Comparison of ENCODE assay signal across 8 mouse cellular contexts in genomic region chr8:80879426-80880195, GRCm38 (mm10). TPM values are rescaled to one million over a fixed set of nuclear protein-coding genes. Genes with fewer than 3 reads are reported as not detected.
A peak's percentile ranks its signal among the peaks of the same experiment; 100 is the strongest.
DNase-seq lines count a peak whose midpoint lies in the region; ATAC-seq and TF ChIP-seq lines count a peak whose summit lies in the region.

No protein-coding gene starts in this region.

- TF ChIP-seq EP300 in ES-Bruce4 (IDR thresholded peaks at IDR 0.05; ENCODE audit: insufficient read depth, low read depth, low read length) = no peak

- 0 out of 2 replicates have a peak, but pooled peaks cover 5% of the 10 kb centered on the region for H3K27me3 ChIP-seq in ES-Bruce4 (ENCODE audit: control insufficient read depth, insufficient read depth, low read length, poor library complexity, severe bottlenecking)
- H3K27me3 ChIP-seq in heart, embryonic 14.5 days (ENCODE audit: control insufficient read depth, insufficient read depth, low read length) = no peaks in the 10 kb centered on the region
- no peaks in the 10 kb centered on the region for H3K27me3 ChIP-seq in lung, embryonic 15.5 days

- ATAC-seq in heart, embryonic 14.5 days (ENCODE audit: insufficient number of reproducible peaks, insufficient read depth, low FRiP score, low read depth) = peak; percentile 65
- ATAC-seq in lung, embryonic 15.5 days (ENCODE audit: borderline replicate concordance, extremely low read depth, low FRiP score, low TSS enrichment) = peak; percentile 74

- 0% methylated on average over 88 of the region's 90 CpGs for WGBS in heart, embryonic 14.5 days
- under 1% methylated on average over 82 of the region's 90 CpGs for WGBS in lung, embryonic 15.5 days

- H3K4me3 ChIP-seq in ES-Bruce4 (ENCODE audit: low read depth, low read length) = peak overlapping the region; percentile 80
- H3K4me3 ChIP-seq in embryonic fibroblast, embryonic 13.5 days (ENCODE audit: insufficient read depth, low read length) = peak overlapping the region; percentile 76
- peak overlapping the region; percentile 75 to 97 for H3K4me3 ChIP-seq in heart, embryonic 14.5 days (ENCODE audit: control insufficient read depth in 1 of 2, insufficient read depth in 1 of 2, low read depth in 1 of 2, low read length in 2 of 2)
- H3K4me3 ChIP-seq in lung, embryonic 15.5 days = peak overlapping the region; percentile 92

- H3K27ac ChIP-seq in ES-Bruce4 (ENCODE audit: insufficient read depth, low read length) = peak overlapping the region; percentile 15
- H3K27ac ChIP-seq in embryonic fibroblast, embryonic 13.5 days (ENCODE audit: insufficient read depth, low read length) = peak overlapping the region; percentile 97
- peak overlapping the region; percentile 93 to 99 for H3K27ac ChIP-seq in heart, embryonic 14.5 days (replicated peaks in 1 of 2; ENCODE audit: control insufficient read depth in 1 of 2, insufficient read depth in 1 of 2, low read depth in 2 of 2, low read length in 2 of 2)
- H3K27ac ChIP-seq in lung, embryonic 15.5 days = peak overlapping the region; percentile 100

- H3K9me3 ChIP-seq in ES-Bruce4 (replicated peaks; ENCODE audit: control insufficient read depth, insufficient read depth, low read length, poor library complexity, severe bottlenecking) = no peaks in the 10 kb centered on the region
- H3K9me3 ChIP-seq in heart, embryonic 14.5 days (ENCODE audit: control insufficient read depth, low read length) = no peaks in the 10 kb centered on the region
- H3K9me3 ChIP-seq in lung, embryonic 15.5 days = no peaks in the 10 kb centered on the region

- TF ChIP-seq POLR2A in ES-Bruce4 (IDR thresholded peaks at IDR 0.05; ENCODE audit: insufficient read depth, low read length) = no peak
- no peak; the same call in 1 of the 2 replicates for TF ChIP-seq POLR2A in embryonic fibroblast, embryonic 13.5 days (IDR thresholded peaks at IDR 0.05; ENCODE audit: low read depth, low read length)

- H3K4me1 ChIP-seq in ES-Bruce4 (ENCODE audit: control insufficient read depth, insufficient read depth, low read length) = no peaks in the 10 kb centered on the region
- peaks cover 3% of the 10 kb centered on the region; the same call in 1 of the 2 replicates for H3K4me1 ChIP-seq in embryonic fibroblast, embryonic 13.5 days (ENCODE audit: control insufficient read depth, insufficient read depth, low read length)
- H3K4me1 ChIP-seq in heart, embryonic 14.5 days (ENCODE audit: control insufficient read depth in 2 of 2, insufficient read depth in 2 of 2, low read length in 2 of 2) = peaks cover 4 to 20% of the 10 kb centered on the region in 2 experiments
- peaks cover 28% of the 10 kb centered on the region for H3K4me1 ChIP-seq in lung, embryonic 15.5 days

- TF ChIP-seq CTCF in ES-Bruce4 (IDR thresholded peaks at IDR 0.05; ENCODE audit: low read depth, low read length) = no peak
- peak; percentile 29; the same call in 1 of the 2 replicates for TF ChIP-seq CTCF in embryonic fibroblast, embryonic 13.5 days (IDR thresholded peaks at IDR 0.05; ENCODE audit: borderline replicate concordance, insufficient read depth, low read length)

- DNase-seq in adrenal gland, postnatal 4 days (ENCODE audit: low spot score in 2 of 2) = peak; percentile 59 to 60
- DNase-seq in kidney, postnatal 10 days = peak; percentile 88
- peak; percentile 81 for DNase-seq in ovary, postnatal 36 days (ENCODE audit: low spot score)
- DNase-seq in urinary bladder, postnatal 25 days (ENCODE audit: low spot score) = peak; percentile 66

- no peaks in the 10 kb centered on the region for H3K36me3 ChIP-seq in ES-Bruce4 (ENCODE audit: control insufficient read depth, insufficient read depth, low read length, poor library complexity, severe bottlenecking)
- no peaks in the 10 kb centered on the region for H3K36me3 ChIP-seq in heart, embryonic 14.5 days (ENCODE audit: control insufficient read depth, insufficient read depth, low read length)
- H3K36me3 ChIP-seq in lung, embryonic 15.5 days = no peaks in the 10 kb centered on the region

- peak overlapping the region; percentile 81 for H3K9ac ChIP-seq in ES-Bruce4 (ENCODE audit: low read depth, poor library complexity, severe bottlenecking)
- peak overlapping the region; percentile 90 for H3K9ac ChIP-seq in heart, embryonic 14.5 days (ENCODE audit: low read length)
- peak overlapping the region; percentile 95 for H3K9ac ChIP-seq in lung, embryonic 15.5 days

- H3K4me2 ChIP-seq in heart, embryonic 14.5 days (ENCODE audit: low read length) = peak overlapping the region; percentile 71
- H3K4me2 ChIP-seq in lung, embryonic 15.5 days = peak overlapping the region; percentile 76

RNA-seq across cellular contexts. Expression of gene Gab1, which starts 0.7 kb away (rescaled TPM):
- 144 and 158 TPM in 2 replicates for polyA plus RNA-seq in ES-Bruce4 (2011; ENCODE audit: insufficient read depth, insufficient read length, low read depth, missing spikeins)
- total RNA-seq in adrenal gland, postnatal 4 days (2021) = 10 to 100 TPM; 34.6 TPM
- 15.5 and 25.4 TPM in 2 replicates for polyA plus RNA-seq in embryonic fibroblast, embryonic 13.5 days (2011; ENCODE audit: insufficient read length, low read depth, missing spikeins)
- 44.4 and 47.6 TPM in 2 replicates for polyA plus RNA-seq in heart, embryonic 14.5 days (2014; fragmentation: Nextera tagmentation; extraction: Ambion mirVana)
- 20.2 and 22.2 TPM in 2 replicates for polyA plus RNA-seq in lung, embryonic 15.5 days (2015; fragmentation: Nextera tagmentation; extraction: Ambion mirVana)

Comparison
In these comparisons a context has a peak if more than half of its experiments do, and no peak if none do; other contexts are left out.
1. Peak in every context shown above with its lines: DNase-seq, ATAC-seq, H3K4me3 ChIP-seq and H3K27ac ChIP-seq.
2. H3K27ac ChIP-seq: peak in every context shown above with its lines; median percentile 100 in lung, embryonic 15.5 days; 97 in embryonic fibroblast, embryonic 13.5 days; 96 in heart, embryonic 14.5 days; 15 in ES-Bruce4.